Mouse (Mus musculus): Measurements from ENCODE around the gene Sohlh2.

DNA sequence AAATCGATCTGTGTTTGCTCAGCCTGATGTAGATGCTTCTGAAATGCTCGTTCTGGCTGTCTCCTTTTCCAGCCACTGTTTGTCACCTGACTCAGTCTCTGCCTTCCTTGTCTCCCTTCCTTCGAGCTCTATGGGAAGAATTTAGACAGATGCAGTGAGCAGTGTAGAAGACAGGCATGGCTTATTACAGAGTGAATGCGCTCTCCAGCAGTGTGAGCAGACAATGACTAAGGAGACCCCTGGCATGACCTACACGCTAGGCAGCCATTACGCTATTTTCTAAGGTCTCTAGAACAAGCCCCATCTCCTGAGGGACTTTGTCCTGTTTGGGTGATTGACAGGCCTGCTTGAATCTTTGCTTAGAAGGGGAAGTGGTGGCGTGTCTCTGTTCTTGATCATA, 20.7 kb upstream of the Sohlh2 start:
- TF ChIP-seq USF1 (IDR thresholded peaks at IDR 0.05; ENCODE audit: low read depth, low read length) = no peak
- no peak for TF ChIP-seq HCFC1 (IDR thresholded peaks at IDR 0.05; ENCODE audit: low read depth, low read length)
- no peak for TF ChIP-seq CTCF (conservative IDR thresholded peaks at IDR 0.05 in 1 of 2, IDR thresholded peaks at IDR 0.05 in 1 of 2; ENCODE audit: low read depth in 2 of 2, low read length in 2 of 2)
- no peak for TF ChIP-seq ETS1 (conservative IDR thresholded peaks at IDR 0.05; ENCODE audit: low read depth, low read length)
- no peak for TF ChIP-seq NRF1 (IDR thresholded peaks at IDR 0.05; ENCODE audit: low read depth, low read length)
- no peak for TF ChIP-seq TBP (conservative IDR thresholded peaks at IDR 0.05; ENCODE audit: low read depth, low read length)
- TF ChIP-seq BHLHE40 (IDR thresholded peaks at IDR 0.05; ENCODE audit: low read depth, low read length) = no peak
- TF ChIP-seq TCF12 (IDR thresholded peaks at IDR 0.05; ENCODE audit: low read depth, low read length) = no peak
- no peak for TF ChIP-seq ZKSCAN1 (IDR thresholded peaks at IDR 0.05; ENCODE audit: borderline replicate concordance, low read depth, low read length)
- no peak for TF ChIP-seq MEF2A (IDR thresholded peaks at IDR 0.05; ENCODE audit: borderline replicate concordance, low read depth, low read length)

All from CH12.LX (cell line).